Mouse (Mus musculus): Measurements from ENCODE around the gene Vav2. TPM values are rescaled to one million over a fixed set of nuclear protein-coding genes. Genes with fewer than 3 reads are reported as not detected.

Vav2 gene
- polyA plus RNA-seq (2014; fragmentation: Nextera tagmentation; extraction: Ambion mirVana) = 7.2 and 7.5 TPM in 2 replicates

DNA sequence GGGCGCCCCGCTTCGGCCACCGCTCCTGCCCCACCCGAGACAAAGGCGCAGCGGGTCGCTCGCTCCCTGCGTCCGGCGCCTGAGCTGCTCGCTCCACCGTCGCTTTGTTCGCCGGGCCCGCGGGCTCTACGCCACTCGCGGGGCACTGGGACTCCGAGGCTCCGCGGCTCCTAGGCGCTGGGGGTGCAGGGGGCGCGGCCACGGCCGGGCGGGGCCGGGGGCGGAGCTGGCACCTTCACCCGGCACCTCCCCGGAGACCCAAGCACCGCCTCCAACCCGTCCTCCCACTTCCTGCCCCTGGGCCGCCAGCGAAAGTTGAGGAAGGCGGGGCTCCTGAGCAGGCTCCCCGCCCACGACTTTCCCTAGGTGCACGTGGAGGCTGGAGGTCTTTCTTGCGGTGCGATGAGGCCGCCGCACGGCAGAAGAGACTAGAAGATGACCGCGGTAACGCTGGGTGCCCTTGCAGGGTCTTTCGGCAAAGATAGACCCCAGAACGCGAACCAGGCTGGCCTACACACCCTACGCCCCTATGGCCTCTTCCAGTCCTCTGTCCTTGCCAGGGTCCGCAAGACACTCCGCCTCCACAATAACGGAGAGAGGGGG lies at the start of gene Vav2:
Gene Vav2 (minus strand): TSS at position 179 of the 603 bp plus-strand sequence.
- Histone ChIP-seq H3K4me1 (replicated peaks; ENCODE audit: control insufficient read depth, insufficient read depth, low read length) (peaks cover 30% of the 10 kb centered on the region), H3K27me3 (replicated peaks; ENCODE audit: control insufficient read depth, insufficient read depth, low read length) (no peaks in the 10 kb centered on the region), H3K36me3 (ENCODE audit: control insufficient read depth, insufficient read depth, low read length) (no peaks in the 10 kb centered on the region), H3K9ac (ENCODE audit: low read length) (peak within 1 kb of the TSS; percentile 78), H3K4me2 (ENCODE audit: low read length) (peak within 1 kb of the TSS; percentile 97), H3K4me3 (ENCODE audit: low read depth, low read length) (peak within 1 kb of the TSS; percentile 89), H3K9me3 (ENCODE audit: control insufficient read depth, low read length) (no peaks in the 10 kb centered on the region), H3K27ac (ENCODE audit: low read depth) (peak within 1 kb of the TSS; percentile 74)
- under 1% methylated on average over 49 of the region's 58 CpGs for WGBS
- DNase-seq (ENCODE audit: low spot score) = peak; percentile 95
- peak; percentile 91 for ATAC-seq (replicated peaks; ENCODE audit: low FRiP score, low TSS enrichment, low read depth)

DNA sequence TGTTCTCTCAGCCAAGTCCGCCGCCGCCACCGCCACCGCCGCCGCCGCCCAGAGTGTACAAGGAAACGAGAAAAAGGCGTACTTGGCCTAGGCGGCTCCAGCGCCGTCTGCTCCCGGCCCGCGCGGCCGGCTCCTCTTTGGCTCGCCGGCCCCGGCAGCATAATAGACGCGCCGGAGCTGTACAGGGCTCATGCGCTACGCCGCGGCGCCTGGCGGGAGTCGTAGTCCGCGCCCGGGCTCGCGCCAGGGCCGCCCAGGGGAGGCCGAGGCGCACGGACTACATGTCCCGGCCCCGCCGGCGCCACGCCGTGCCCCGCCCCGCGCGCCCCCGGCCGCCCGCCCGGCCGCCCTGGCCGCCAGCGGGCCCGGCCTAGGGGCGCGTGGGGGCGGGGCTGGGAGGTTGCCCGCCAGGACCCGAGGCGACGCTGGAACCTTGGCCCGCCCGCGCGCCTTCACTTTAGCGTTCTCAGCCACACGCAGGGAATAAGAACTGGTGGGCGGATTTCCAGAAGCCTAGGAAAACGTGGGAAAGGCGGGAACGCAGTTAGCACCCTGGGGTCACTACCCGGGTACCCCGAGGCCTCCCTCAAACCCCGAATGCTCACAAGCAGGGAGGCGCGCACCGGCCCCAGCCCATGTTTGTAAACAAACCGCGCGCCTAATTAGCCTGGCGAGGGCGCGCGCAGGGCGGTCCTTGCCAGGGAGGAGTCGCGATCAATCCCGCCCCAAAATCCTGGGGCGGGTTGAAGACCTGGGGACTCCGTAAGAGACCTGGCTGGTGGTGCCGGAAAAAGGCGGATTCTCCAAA lies 48.9 kb upstream of the Vav2 start:
- peak; percentile 98 for ATAC-seq (replicated peaks; ENCODE audit: low FRiP score, low TSS enrichment, low read depth)
- peak overlapping the region; percentile 94 for H3K9ac ChIP-seq (ENCODE audit: low read length)
- peaks cover 3% of the 10 kb centered on the region; the same call in 1 of the 2 replicates for H3K36me3 ChIP-seq (ENCODE audit: control insufficient read depth, insufficient read depth, low read length)
- H3K27ac ChIP-seq (ENCODE audit: low read depth) = peak overlapping the region; percentile 93
- peaks cover 29% of the 10 kb centered on the region for H3K4me1 ChIP-seq (replicated peaks; ENCODE audit: control insufficient read depth, insufficient read depth, low read length)
- no peaks in the 10 kb centered on the region for H3K9me3 ChIP-seq (ENCODE audit: control insufficient read depth, low read length)
- peak overlapping the region; percentile 97 for H3K4me2 ChIP-seq (ENCODE audit: low read length)
- under 1% methylated on average over 94 of the region's 96 CpGs for WGBS
- DNase-seq (ENCODE audit: low spot score) = peak; percentile 88
- peak overlapping the region; percentile 78 for H3K4me3 ChIP-seq (ENCODE audit: low read depth, low read length)
- no peaks in the 10 kb centered on the region for H3K27me3 ChIP-seq (replicated peaks; ENCODE audit: control insufficient read depth, insufficient read depth, low read length)

DNA sequence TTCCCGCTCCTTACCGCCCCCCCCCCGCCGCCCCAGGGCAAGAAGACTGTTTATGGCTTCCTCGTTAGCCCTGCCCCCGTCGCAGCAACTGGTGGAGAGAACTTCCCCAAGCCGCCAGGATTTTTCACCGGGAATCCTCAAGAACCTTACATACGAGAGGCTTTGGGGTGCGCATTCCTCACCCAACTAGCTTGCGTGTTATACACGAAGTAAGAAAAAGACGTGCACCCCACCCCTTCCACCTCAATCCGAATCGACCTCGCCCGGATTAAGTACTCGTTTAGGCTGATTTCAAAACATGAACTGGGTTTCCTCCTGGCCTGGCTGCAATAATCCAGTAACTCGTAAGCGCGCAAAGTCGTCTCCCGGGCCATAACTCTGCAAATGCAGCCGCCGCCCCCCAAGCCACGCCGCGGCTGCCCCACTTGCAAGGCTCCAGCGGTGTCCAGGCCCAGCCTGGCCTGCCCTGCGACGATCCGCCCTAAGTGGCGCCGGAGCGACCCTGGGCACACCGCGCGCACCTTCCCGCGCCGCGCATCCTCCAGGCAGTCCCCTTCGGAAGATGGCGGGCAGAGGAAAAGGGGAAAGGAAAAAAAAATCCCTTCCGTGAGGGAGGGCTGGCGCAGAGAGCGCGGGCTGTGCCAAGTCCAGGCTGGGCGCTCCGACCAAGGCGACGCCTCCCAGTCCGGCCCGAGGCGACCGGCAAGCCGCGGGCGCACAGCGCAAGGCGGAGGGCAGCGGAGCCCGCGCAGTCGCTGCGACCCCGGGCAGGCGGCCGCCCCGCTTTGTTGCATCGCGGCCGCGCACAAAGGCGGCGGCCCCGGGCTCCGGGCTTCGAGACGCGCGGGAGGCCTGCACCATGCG lies 48.0 kb upstream of the Vav2 start:
- peak overlapping the region; percentile 97 for H3K4me2 ChIP-seq (ENCODE audit: low read length)
- peaks cover 3% of the 10 kb centered on the region; the same call in 1 of the 2 replicates for H3K36me3 ChIP-seq (ENCODE audit: control insufficient read depth, insufficient read depth, low read length)
- DNase-seq (ENCODE audit: low spot score) (peak; percentile 74), ATAC-seq (replicated peaks; ENCODE audit: low FRiP score, low TSS enrichment, low read depth) (peak; percentile 37)
- H3K27me3 ChIP-seq (replicated peaks; ENCODE audit: control insufficient read depth, insufficient read depth, low read length) = no peaks in the 10 kb centered on the region
- H3K9ac ChIP-seq (ENCODE audit: low read length) = peak overlapping the region; percentile 94
- no peaks in the 10 kb centered on the region for H3K9me3 ChIP-seq (ENCODE audit: control insufficient read depth, low read length)
- peak overlapping the region; percentile 93 for H3K27ac ChIP-seq (ENCODE audit: low read depth)
- H3K4me3 ChIP-seq (ENCODE audit: low read depth, low read length) = peak overlapping the region; percentile 78
- peaks cover 33% of the 10 kb centered on the region for H3K4me1 ChIP-seq (replicated peaks; ENCODE audit: control insufficient read depth, insufficient read depth, low read length)
- under 1% methylated on average over 71 of the region's 84 CpGs for WGBS

DNA sequence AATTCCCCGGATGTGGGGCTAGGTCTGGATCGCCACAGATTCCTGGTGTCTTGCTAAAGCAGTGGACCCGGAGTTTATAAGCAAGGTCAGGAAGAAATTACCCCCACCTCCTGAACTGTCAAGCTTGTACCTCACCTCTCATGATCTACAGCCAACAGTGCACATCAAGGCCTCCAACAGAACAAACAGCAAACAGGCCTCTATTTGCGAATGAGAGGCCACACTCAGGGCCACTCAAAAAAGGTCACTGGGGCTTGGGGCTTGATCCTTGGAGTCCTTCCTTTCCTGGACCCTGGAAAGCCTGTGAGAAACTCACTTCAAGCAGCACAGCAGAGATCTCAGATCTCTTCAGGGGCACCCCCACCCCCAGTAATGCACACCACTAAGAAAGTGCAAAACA lies 47.1 kb upstream of the Vav2 start:
- Histone ChIP-seq H3K27ac (ENCODE audit: low read depth) (no peak overlapping the region), H3K9ac (ENCODE audit: low read length) (peak overlapping the region; percentile 94), H3K4me3 (ENCODE audit: low read depth, low read length) (peak overlapping the region; percentile 78), H3K36me3 (ENCODE audit: control insufficient read depth, insufficient read depth, low read length) (peaks cover 3% of the 10 kb centered on the region; the same call in 1 of the 2 replicates), H3K9me3 (ENCODE audit: control insufficient read depth, low read length) (no peaks in the 10 kb centered on the region), H3K4me1 (replicated peaks; ENCODE audit: control insufficient read depth, insufficient read depth, low read length) (peaks cover 40% of the 10 kb centered on the region), H3K27me3 (replicated peaks; ENCODE audit: control insufficient read depth, insufficient read depth, low read length) (no peaks in the 10 kb centered on the region), H3K4me2 (ENCODE audit: low read length) (peak overlapping the region; percentile 97)
- DNase-seq (ENCODE audit: low spot score) (no peak), ATAC-seq (replicated peaks; ENCODE audit: low FRiP score, low TSS enrichment, low read depth) (no peak)
- WGBS = 11% methylated on average over 4 of the region's 4 CpGs

DNA sequence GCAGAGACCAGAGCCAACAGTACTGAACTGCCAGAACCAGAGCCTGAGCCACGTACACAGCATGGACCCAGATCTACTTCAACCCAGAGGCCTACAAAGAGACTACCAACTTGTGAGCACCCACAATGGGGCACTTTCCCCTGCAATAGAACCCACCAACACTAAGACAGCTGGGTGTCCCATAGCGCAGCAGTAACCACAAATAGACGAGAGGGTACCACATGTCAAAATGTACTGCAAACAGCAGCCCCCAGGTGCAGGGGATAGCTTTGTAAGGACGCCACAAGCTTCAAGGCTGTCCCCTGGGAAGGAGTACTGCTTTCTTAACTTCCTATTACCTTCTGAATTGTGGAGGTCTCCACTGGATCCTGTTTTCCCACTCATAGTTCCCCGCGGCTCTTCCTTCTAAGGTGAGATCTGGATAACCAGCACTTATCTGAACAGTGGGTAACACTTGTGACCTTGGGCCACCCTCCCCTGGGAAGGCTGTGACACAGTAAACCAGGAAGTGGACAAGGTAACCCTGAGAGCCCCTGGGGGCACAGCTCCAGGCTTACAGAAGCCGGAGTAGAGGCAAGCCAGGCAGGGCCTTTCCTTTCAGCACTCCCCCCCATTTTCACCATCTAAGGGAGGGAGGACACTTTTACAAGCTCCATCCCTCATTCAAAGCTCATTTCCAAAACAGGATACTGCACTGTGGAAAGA lies 46.4 kb upstream of the Vav2 start:
- H3K9me3 ChIP-seq (ENCODE audit: control insufficient read depth, low read length) = no peaks in the 10 kb centered on the region
- DNase-seq (ENCODE audit: low spot score) (no peak), ATAC-seq (replicated peaks; ENCODE audit: low FRiP score, low TSS enrichment, low read depth) (no peak)
- H3K27me3 ChIP-seq (replicated peaks; ENCODE audit: control insufficient read depth, insufficient read depth, low read length) = no peaks in the 10 kb centered on the region
- 59% methylated on average over 7 of the region's 7 CpGs for WGBS
- H3K4me1 ChIP-seq (replicated peaks; ENCODE audit: control insufficient read depth, insufficient read depth, low read length) = peaks cover 40% of the 10 kb centered on the region
- no peak overlapping the region for H3K27ac ChIP-seq (ENCODE audit: low read depth)
- H3K4me2 ChIP-seq (ENCODE audit: low read length) = peak overlapping the region; percentile 97
- H3K9ac ChIP-seq (ENCODE audit: low read length) = peak overlapping the region; percentile 94
- H3K36me3 ChIP-seq (ENCODE audit: control insufficient read depth, insufficient read depth, low read length) = peaks cover 3% of the 10 kb centered on the region; the same call in 1 of the 2 replicates
- peak overlapping the region; percentile 78 for H3K4me3 ChIP-seq (ENCODE audit: low read depth, low read length)

DNA sequence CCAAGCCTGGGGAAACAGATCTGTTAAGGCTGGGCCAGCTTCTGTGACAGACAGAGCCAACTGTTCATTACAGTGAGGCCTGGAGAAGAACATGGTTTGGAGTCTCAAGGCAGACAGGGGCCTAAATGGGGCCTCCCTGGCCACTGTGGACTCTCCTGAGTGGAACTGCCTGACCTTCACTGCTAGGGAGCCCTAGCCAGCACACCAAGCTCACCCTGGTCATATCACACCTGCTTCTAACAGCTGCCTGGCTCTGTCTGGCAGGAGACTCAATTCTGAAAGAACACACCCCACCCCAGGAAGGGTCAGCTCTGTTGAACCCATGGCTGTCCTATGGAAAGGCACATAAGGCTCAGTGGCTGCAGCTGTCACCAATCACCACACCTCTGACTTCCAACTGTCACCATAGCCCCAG lies 44.3 kb upstream of the Vav2 start:
- Histone ChIP-seq H3K9me3 (ENCODE audit: control insufficient read depth, low read length) (no peaks in the 10 kb centered on the region), H3K27me3 (replicated peaks; ENCODE audit: control insufficient read depth, insufficient read depth, low read length) (no peaks in the 10 kb centered on the region), H3K36me3 (ENCODE audit: control insufficient read depth, insufficient read depth, low read length) (peaks cover 14% of the 10 kb centered on the region; the same call in 1 of the 2 replicates), H3K4me3 (ENCODE audit: low read depth, low read length) (no peak overlapping the region), H3K27ac (ENCODE audit: low read depth) (no peak overlapping the region), H3K9ac (ENCODE audit: low read length) (no peak overlapping the region), H3K4me1 (replicated peaks; ENCODE audit: control insufficient read depth, insufficient read depth, low read length) (peaks cover 40% of the 10 kb centered on the region), H3K4me2 (ENCODE audit: low read length) (no peak overlapping the region)
- no peak for DNase-seq (ENCODE audit: low spot score)
- no peak for ATAC-seq (replicated peaks; ENCODE audit: low FRiP score, low TSS enrichment, low read depth)

DNA sequence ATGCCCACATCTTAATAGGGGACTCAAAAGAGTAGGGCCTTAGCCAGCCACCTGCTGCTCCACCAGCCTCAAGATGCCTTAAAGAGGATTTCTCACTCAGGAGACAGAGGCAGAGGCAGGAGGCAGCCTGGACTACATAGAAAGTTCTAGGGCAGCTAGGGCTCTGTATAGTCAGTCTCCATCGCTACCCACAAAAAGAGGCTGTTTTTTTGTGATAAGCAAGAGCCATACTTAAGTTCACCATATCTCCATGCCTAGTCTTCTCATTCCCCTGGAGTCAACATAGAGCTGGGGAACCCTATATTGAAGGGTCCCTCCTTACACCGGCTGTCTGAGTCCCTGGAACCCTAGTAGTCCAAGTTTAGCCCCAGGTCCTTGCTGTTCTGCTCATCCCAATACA lies 43.7 kb upstream of the Vav2 start:
- Histone ChIP-seq H3K4me1 (replicated peaks; ENCODE audit: control insufficient read depth, insufficient read depth, low read length) (peaks cover 40% of the 10 kb centered on the region), H3K36me3 (ENCODE audit: control insufficient read depth, insufficient read depth, low read length) (peaks cover 18% of the 10 kb centered on the region)

DNA sequence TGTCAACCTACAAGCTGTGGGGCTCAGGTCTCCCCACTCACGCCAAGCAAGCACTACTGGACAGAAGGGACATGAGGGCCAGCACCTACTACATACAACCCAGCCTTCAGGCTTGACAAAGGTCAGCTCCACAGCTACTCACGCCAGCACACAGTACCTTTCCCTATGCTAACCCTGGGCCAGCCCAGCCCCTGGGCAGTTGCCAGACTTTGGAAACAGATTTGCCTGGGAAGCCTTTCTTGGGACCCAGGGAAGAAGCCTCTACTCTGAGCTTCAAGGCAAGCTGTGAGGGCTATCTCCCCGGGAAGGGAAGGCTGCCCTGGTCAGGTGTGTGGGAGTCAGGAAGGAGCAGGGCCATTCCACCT lies 43.1 kb upstream of the Vav2 start:
- H3K9me3 ChIP-seq (ENCODE audit: control insufficient read depth, low read length) = no peaks in the 10 kb centered on the region
- ATAC-seq (replicated peaks; ENCODE audit: low FRiP score, low TSS enrichment, low read depth) (no peak), DNase-seq (ENCODE audit: low spot score) (no peak)
- H3K36me3 ChIP-seq (ENCODE audit: control insufficient read depth, insufficient read depth, low read length) = peaks cover 22% of the 10 kb centered on the region
- no peak overlapping the region for H3K4me2 ChIP-seq (ENCODE audit: low read length)
- no peaks in the 10 kb centered on the region for H3K27me3 ChIP-seq (replicated peaks; ENCODE audit: control insufficient read depth, insufficient read depth, low read length)
- H3K4me1 ChIP-seq (replicated peaks; ENCODE audit: control insufficient read depth, insufficient read depth, low read length) = peaks cover 40% of the 10 kb centered on the region
- 60% methylated on average over 3 of the region's 3 CpGs for WGBS
- H3K9ac ChIP-seq (ENCODE audit: low read length) = no peak overlapping the region
- no peak overlapping the region for H3K27ac ChIP-seq (ENCODE audit: low read depth)
- no peak overlapping the region for H3K4me3 ChIP-seq (ENCODE audit: low read depth, low read length)

More for the DNA sequence above, 43.7 kb upstream of the Vav2 start:
- Histone ChIP-seq H3K4me2 (ENCODE audit: low read length) (no peak overlapping the region), H3K27ac (ENCODE audit: low read depth) (no peak overlapping the region), H3K9ac (ENCODE audit: low read length) (no peak overlapping the region), H3K9me3 (ENCODE audit: control insufficient read depth, low read length) (no peaks in the 10 kb centered on the region), H3K4me3 (ENCODE audit: low read depth, low read length) (no peak overlapping the region), H3K27me3 (replicated peaks; ENCODE audit: control insufficient read depth, insufficient read depth, low read length) (no peaks in the 10 kb centered on the region)
- WGBS = 85% methylated on average over 2 of the region's 2 CpGs
- no peak for DNase-seq (ENCODE audit: low spot score)
- no peak for ATAC-seq (replicated peaks; ENCODE audit: low FRiP score, low TSS enrichment, low read depth)
